Mouse (Mus musculus): ENCODE measurements around the gene Itga9.

Itga9 gene

GRCm38 (mm10) chr9:118607701-118608401 is 1.4 kb downstream of the Itga9 start:
- no peak for DNase-seq

DNA sequence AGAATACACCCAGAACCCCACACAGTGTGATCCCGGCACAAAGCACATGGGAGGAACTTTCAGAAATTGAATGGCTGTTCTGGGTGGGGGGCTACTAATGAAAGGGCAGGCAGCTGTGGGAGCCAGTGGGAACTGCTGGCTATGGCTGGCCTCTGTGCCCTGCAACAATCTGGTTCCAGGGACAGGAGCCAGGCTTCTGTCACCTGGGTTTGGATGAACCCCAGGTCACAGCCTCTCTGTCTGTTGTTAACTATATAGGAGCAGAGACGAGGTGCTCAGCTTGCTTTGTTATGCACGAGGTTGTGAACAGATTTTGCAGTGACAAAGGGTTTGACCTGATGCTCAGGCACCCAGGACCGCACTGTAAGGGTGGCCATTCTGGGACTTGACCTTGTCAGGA is 2.1 kb downstream of the Itga9 start:
- DNase-seq, result no peak

GRCm38 (mm10) chr9:118610060-118610459 is 3.6 kb downstream of the Itga9 start:
- DNase-seq, result peak; percentile 40

GRCm38 (mm10) chr9:118611111-118611541 is 4.6 kb downstream of the Itga9 start:
- DNase-seq, result peak; percentile 49

DNA sequence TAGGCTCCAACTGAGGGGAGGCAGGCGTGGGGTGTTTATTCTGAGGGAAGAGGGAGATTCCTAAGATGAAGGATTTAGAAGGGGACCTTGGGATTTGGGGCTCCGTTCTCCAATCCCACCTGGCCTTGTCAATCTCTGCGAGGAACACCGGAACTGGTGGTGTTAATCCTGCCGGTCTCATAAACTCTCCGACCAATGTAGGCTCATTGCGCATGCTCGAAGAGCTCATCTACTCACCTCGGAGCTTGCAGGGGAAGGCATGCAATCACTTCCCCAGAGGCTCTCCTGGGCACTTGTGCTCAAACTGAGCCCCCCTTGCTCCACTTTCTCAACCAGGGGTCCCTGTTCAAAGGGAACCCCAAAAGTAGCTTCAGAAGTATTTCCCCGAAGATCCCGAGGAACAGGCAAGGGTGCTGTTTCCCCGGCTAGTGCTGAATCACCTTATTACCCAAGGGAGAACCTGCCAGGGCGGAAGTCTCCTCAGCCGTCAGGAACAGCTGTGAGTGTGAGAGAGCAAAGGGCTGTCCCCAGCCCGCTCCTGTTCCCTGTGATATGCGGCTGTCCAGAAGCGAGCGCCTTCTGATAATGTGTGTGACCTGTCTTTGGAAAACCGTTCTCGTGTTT is 5.6 kb downstream of the Itga9 start:
- DNase-seq, result no peak

GRCm38 (mm10) chr9:118617237-118617636 is 10.7 kb downstream of the Itga9 start:
- DNase-seq, result no peak

DNA sequence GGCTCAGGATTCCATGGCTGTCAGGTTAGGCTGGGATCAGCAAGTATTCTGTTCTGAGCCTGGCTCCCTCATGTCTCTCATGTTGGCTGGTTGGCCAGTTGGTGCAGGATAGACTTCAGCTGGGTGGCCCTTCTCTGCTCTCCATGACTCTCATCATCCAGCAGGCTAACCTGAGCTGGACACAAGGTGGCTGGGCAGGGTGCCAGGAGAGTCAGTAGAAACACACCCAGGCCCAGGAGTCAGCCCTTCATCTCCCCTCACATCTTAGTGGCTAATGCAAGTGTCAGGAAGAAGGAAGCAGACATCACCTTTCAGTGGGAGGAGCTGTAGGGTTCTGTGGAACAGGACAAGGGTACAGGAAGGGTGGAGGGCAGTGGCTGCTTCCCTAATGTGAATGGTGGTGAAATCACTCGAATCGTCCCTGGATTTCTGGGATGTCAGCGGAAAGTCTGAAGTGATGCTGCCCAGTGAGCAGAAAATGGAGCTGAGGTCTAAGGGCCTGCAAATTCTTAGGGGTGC is 12.3 kb downstream of the Itga9 start:
- no peak for DNase-seq

GRCm38 (mm10) chr9:118620807-118621206 is 14.3 kb downstream of the Itga9 start:
- no peak for DNase-seq

GRCm38 (mm10) chr9:118621691-118622090 is 15.2 kb downstream of the Itga9 start:
- no peak for DNase-seq

DNA sequence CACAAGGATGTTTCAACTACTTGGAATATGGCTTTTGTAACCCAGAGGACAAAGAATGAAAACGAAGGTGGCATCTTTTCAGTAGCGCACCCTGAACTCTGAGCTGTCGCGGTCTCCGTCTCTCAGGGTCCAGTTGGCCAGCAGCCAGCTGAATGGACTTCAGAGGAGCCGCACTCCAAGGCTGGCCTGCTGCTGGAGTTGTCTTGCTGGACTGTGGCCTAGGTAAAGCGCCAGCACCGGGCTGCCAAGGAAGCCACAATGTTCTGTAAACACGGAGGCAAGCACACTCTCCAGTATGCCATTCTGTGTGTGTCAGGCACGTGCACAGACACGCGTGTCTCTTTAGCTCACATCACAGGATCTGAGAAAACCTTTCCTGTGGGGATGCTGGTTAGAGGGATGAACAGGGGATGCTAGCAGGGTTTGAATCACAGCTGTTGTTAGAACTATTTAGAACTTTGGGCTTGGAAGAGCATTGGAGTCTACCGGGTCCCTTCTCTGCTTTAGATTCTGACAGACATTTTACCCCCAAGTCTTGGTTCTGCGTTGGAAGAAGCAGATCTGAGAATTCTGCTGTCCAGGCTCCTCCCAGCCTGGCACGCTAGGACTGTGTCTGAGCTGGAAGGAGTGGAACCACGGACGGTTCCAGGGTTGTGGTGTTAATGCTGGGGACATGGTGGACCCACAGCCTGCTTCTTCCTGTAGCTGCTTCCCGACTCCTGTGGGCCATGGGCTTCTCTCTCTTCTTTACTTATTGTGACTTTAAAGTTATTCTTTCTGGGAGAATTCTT is 16.1 kb downstream of the Itga9 start:
- peak; percentile 46 for DNase-seq

- no peak for DNase-seq
These were observed 17.0 kb downstream of the Itga9 start for GRCm38 (mm10) chr9:118623483-118623882.

- no peak for DNase-seq
These were observed 17.7 kb downstream of the Itga9 start for GRCm38 (mm10) chr9:118624146-118624545.

DNA sequence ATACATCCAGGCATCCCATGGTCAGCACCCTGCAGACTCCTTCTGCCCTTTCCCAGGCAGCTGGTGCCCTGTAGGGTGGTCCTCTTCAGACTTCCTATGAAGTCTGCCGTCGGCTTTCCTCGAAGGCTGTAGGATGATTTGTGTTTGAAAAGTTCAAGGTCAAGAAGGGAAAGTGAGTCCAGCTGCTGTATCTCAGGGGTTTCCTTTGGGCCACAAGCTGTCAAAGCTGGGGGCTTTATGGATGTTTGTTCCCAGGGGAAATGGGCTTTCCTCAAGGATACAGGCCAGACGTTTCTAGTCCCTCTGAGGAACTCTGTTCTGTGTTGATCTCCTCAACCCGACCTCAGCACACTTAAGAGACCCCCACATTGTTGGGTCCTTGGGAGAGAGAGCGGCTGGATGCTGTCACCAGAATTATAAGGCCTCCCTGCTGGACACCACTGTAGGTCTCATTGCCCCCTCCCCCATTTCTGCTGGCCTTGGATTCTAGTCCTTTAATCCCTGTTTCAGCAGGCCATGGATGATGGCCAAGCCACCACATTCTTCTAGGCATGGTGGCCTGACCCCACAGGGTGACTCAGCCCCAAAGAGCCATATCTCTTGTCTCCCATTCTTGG is 23.4 kb downstream of the Itga9 start:
- no peak for DNase-seq

GRCm38 (mm10) chr9:118631775-118632757 is 25.6 kb downstream of the Itga9 start:
- DNase-seq, result no peak

DNA sequence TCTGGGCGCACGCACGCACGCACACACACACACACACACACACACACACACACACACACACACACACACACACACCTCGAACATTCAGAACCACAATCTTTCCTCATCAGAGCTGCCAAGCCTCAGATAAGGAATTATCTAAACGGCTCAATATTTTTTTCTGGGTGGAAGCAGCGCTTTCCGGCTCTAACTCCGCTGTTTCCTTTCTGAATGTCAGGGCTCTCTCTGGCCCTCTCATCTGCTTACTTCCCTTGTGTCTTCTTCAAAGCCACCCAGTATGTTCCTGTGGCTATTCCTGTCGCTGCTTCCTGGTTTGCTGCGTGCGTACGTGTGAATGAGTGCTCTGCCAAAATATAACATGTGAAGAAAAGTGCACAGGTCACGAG is 26.3 kb downstream of the Itga9 start:
- DNase-seq, result no peak

DNA sequence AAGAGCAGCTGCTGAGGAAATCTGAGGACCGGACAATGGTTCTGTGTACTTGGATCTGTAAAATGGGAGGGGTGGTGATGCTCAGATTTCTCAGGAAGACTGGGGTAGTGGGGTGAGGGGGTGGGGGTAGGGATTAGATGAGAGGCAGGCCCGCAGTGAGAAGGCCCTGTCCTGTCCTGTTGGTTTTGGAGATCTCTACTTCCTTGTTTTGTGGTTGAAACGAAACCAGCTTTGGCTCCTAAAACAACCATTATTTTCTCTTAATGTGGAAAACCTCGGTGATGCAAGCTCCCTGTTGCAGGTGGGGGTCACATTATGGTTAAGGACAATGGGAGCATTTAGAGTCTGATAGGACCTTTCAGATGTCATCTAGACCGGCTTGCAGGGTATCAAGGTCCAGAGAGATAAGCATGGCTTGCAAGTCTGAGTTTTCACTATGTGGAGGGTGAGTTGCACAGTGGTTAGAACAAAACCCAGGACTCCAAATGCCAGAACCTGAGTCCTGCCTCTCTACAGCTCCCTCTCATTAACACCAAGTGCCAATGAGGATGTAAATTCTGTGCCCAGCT is 32.2 kb downstream of the Itga9 start:
- no peak for DNase-seq

DNA sequence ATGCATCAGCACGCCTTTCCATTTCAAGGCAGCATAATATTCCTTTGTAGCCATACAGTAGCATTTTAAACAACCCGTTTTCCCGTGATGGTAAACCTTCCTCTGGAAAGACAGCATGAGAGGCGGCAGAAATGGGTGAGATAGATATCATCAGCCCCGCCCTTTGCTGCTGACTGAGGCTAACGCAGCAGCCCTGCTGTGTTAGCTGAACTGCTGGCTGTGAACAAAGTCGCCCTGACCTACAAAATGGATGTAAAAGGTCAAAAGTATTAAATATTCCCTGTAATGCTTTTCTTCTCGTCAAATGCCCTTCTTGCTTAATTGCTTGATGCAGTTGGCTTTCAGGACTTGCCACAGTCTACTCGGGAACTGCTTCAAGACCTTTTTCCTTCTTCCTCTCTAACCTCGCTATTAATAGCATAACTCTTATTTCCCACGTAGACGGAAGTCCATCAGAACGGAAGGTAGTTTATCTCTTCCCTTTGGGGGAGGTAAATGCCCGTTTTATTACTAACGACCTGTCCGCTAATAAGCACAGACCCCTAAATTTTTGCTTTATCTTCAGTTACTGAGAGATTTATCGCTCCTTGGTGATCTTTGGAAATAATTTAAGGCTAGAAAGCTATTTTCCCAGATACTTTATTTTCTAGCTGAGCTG is 39.3 kb downstream of the Itga9 start:
- no peak for DNase-seq

GRCm38 (mm10) chr9:118647495-118647894 is 41.0 kb downstream of the Itga9 start:
- no peak for DNase-seq

DNA sequence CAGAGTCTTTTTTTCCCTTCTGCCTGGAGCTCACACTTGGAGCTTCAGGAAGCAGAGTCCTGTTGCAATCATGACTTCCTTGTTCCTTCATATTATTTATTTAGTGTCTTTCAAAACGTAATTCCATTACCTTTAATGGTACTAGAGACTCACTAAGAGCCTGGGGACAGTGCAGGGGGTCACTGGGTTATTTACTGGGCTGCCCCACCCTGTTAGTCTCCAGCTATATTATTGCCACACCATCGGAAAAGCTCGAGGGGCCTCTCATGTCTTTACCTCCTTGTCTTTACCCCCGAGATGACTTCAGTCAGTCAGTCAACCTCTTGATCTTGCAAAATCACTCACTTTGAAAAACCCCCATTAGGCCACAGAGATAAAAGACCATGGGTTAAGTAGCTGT is 44.5 kb downstream of the Itga9 start:
- DNase-seq, result no peak

- DNase-seq, result no peak
These were observed 45.4 kb downstream of the Itga9 start for GRCm38 (mm10) chr9:118651939-118652338.

- no peak for DNase-seq
These were observed 46.9 kb downstream of the Itga9 start for GRCm38 (mm10) chr9:118653436-118653835.

Measured in right cerebral cortex, postnatal 4 days (tissue).